Mouse (Mus musculus) neural tube, embryonic 14.5 days (tissue): ENCODE data around the gene Zbtb7b. TPM values are rescaled to one million over a fixed set of nuclear protein-coding genes. Genes with fewer than 3 reads are reported as not detected.
"Not testable (repeated sequence)": the region's sequence is repeated elsewhere in the genome, so short reads cannot be mapped to it uniquely, and the experiment has no call there.

Experiments
- ATAC-seq: fragments of 200-750 bp; cut with Nextera tagmentation; 2 replicates; pipeline ENCODE4 v1.8.0; 2017; ENCODE audit warnings: low read depth, mild to moderate bottlenecking, moderate TSS enrichment, moderate library complexity
- H3K27ac ChIP-seq: fragments of 300-500 bp; sonication (generic); 2 replicates; pipeline ENCODE4 v1.5.1; 2014; ENCODE audit warnings: low read depth, mild to moderate bottlenecking, control low read depth, low read length, moderate library complexity, mixed read lengths
- H3K27me3 ChIP-seq: fragments of 300-500 bp; sonication (generic); 2 replicates; pipeline ENCODE4 v1.6.1; 2014; ENCODE audit warnings: low read length; ENCODE audit not compliant: control insufficient read depth, insufficient read depth
- H3K36me3 ChIP-seq: fragments of 300-500 bp; sonication (generic); 2 replicates; pipeline ENCODE4 v1.6.1; 2014; ENCODE audit warnings: low read length, mixed read lengths; ENCODE audit not compliant: control insufficient read depth, insufficient read depth
- H3K4me1 ChIP-seq: fragments of 300-500 bp; sonication (generic); 2 replicates; pipeline ENCODE4 v1.6.1; 2014; ENCODE audit warnings: low read length; ENCODE audit not compliant: control insufficient read depth, insufficient read depth
- H3K4me2 ChIP-seq: fragments of 300-500 bp; sonication (generic); 2 replicates; pipeline ENCODE4 v1.6.1; 2014; ENCODE audit warnings: mild to moderate bottlenecking, low read depth, low read length, control low read depth
- H3K4me3 ChIP-seq: fragments of 300-500 bp; sonication (generic); 2 replicates; pipeline ENCODE4 v1.5.1; 2014; ENCODE audit warnings: low read depth, low read length, control low read depth, mixed read lengths
- H3K9ac ChIP-seq: fragments of 300-500 bp; sonication (generic); replicated peaks from 2 replicates; pipeline ENCODE4 v1.6.1; 2014; ENCODE audit warnings: low read depth, mild to moderate bottlenecking, control low read depth, low read length, mixed read lengths
- H3K9me3 ChIP-seq: fragments of 300-500 bp; sonication (generic); 2 replicates; pipeline ENCODE4 v1.6.1; 2016; ENCODE audit warnings: low read length; ENCODE audit not compliant: control insufficient read depth
- WGBS: fragments of 180-500 bp; shearing (Covaris S2); extraction: QIAGEN DNeasy Blood & Tissue Kit; methylation state at CpG from one replicate; pipeline ENCODE4 v1.1.7; 2014; 5-methylcytosine and 5-hydroxymethylcytosine counted together
- polyA plus RNA-seq: library from polyadenylated mRNA; unstranded; fragments of >200 nt; fragmentation: Nextera tagmentation; extraction: Ambion mirVana; gene quantifications from 2 replicates; pipeline ENCODE4 v1.2.1, GENCODE M21; 2014

Gene Zbtb7b
- polyA plus RNA-seq, 1 experiment from 2014 or later = 0.78 TPM

GRCm38 (mm10) chr3:89429021-89429420 lies 34.4 kb upstream of the Zbtb7b start:
- H3K9me3 ChIP-seq, H3K9ac ChIP-seq, H3K27ac ChIP-seq, ATAC-seq, H3K4me2 ChIP-seq, H3K4me3 ChIP-seq, H3K27me3 ChIP-seq: not testable (repeated sequence)
- 93% methylated on average over 7 of the region's 7 CpGs for WGBS
- H3K4me1 ChIP-seq = peaks cover 11% of the 10 kb centered on the region
- H3K36me3 ChIP-seq = peaks cover 17% of the 10 kb centered on the region

GRCm38 (mm10) chr3:89425876-89426275 lies 31.3 kb upstream of the Zbtb7b start:
- no peak for ATAC-seq
- 0 out of 2 replicates have a peak, but pooled peaks cover 7% of the 10 kb centered on the region for H3K36me3 ChIP-seq
- no peak overlapping the region for H3K4me3 ChIP-seq
- no peak overlapping the region for H3K9ac ChIP-seq
- no peaks in the 10 kb centered on the region for H3K27me3 ChIP-seq
- no peak overlapping the region for H3K27ac ChIP-seq
- no peak overlapping the region for H3K4me2 ChIP-seq
- 90% methylated on average over 4 of the region's 4 CpGs for WGBS
- peaks cover 8% of the 10 kb centered on the region for H3K4me1 ChIP-seq
- H3K9me3 ChIP-seq = no peaks in the 10 kb centered on the region

GRCm38 (mm10) chr3:89425141-89425525 lies 30.6 kb upstream of the Zbtb7b start:
- H3K9ac ChIP-seq = no peak overlapping the region
- ATAC-seq = no peak
- 88% methylated on average over 5 of the region's 5 CpGs for WGBS
- H3K27me3 ChIP-seq = no peaks in the 10 kb centered on the region
- 0 out of 2 replicates have a peak, but pooled peaks cover 7% of the 10 kb centered on the region for H3K36me3 ChIP-seq
- no peak overlapping the region for H3K27ac ChIP-seq
- no peak overlapping the region for H3K4me3 ChIP-seq
- H3K4me1 ChIP-seq = 0 out of 2 replicates have a peak, but pooled peaks cover 6% of the 10 kb centered on the region
- H3K4me2 ChIP-seq = no peak overlapping the region
- H3K9me3 ChIP-seq = no peaks in the 10 kb centered on the region

GRCm38 (mm10) chr3:89424416-89425140 lies 30.0 kb upstream of the Zbtb7b start:
- H3K27me3 ChIP-seq = no peaks in the 10 kb centered on the region
- ATAC-seq = no peak
- peaks cover 11% of the 10 kb centered on the region for H3K4me1 ChIP-seq
- no peak overlapping the region for H3K4me2 ChIP-seq
- H3K36me3 ChIP-seq = 0 out of 2 replicates have a peak, but pooled peaks cover 7% of the 10 kb centered on the region
- H3K9me3 ChIP-seq = no peaks in the 10 kb centered on the region
- no peak overlapping the region for H3K27ac ChIP-seq
- H3K4me3 ChIP-seq = no peak overlapping the region
- H3K9ac ChIP-seq = no peak overlapping the region
- WGBS = 90% methylated on average over 5 of the region's 5 CpGs

- Histone ChIP-seq H3K9me3 (no peaks in the 10 kb centered on the region), H3K4me2 (peak overlapping the region; percentile 54; the same call in 1 of the 2 replicates), H3K4me1 (peaks cover 14% of the 10 kb centered on the region), H3K4me3 (no peak overlapping the region), H3K36me3 (0 out of 2 replicates have a peak, but pooled peaks cover 6% of the 10 kb centered on the region), H3K27ac (no peak overlapping the region), H3K27me3 (no peaks in the 10 kb centered on the region), H3K9ac (no peak overlapping the region; the same call in 1 of the 2 replicates)
- WGBS = 70% methylated on average over 6 of the region's 6 CpGs
- ATAC-seq = no peak
Measured at GRCm38 (mm10) chr3:89422556-89423205, 28.1 kb upstream of the Zbtb7b start.

- H3K9ac ChIP-seq = peak overlapping the region; percentile 59
- peaks cover 19% of the 10 kb centered on the region for H3K4me1 ChIP-seq
- 9% methylated on average over 22 of the region's 22 CpGs for WGBS
- no peaks in the 10 kb centered on the region for H3K36me3 ChIP-seq
- no peak for ATAC-seq
- no peaks in the 10 kb centered on the region for H3K27me3 ChIP-seq
- no peaks in the 10 kb centered on the region for H3K9me3 ChIP-seq
- H3K27ac ChIP-seq = peak overlapping the region; percentile 39
- H3K4me3 ChIP-seq = peak overlapping the region; percentile 28
- peak overlapping the region; percentile 54 for H3K4me2 ChIP-seq
Measured at GRCm38 (mm10) chr3:89421810-89422473, 27.4 kb upstream of the Zbtb7b start.

GRCm38 (mm10) chr3:89421002-89421774 lies 26.6 kb upstream of the Zbtb7b start:
- Histone ChIP-seq H3K36me3 (no peaks in the 10 kb centered on the region), H3K9ac (peak overlapping the region; percentile 59), H3K27ac (peak overlapping the region; percentile 52; the same call in 1 of the 2 replicates), H3K4me2 (peak overlapping the region; percentile 54), H3K4me3 (peak overlapping the region; percentile 28), H3K27me3 (no peaks in the 10 kb centered on the region), H3K4me1 (peaks cover 23% of the 10 kb centered on the region), H3K9me3 (no peaks in the 10 kb centered on the region)
- peak; percentile 45; the same call in 1 of the 2 replicates for ATAC-seq
- 2% methylated on average over 11 of the region's 11 CpGs for WGBS

GRCm38 (mm10) chr3:89420421-89420820 lies 25.8 kb upstream of the Zbtb7b start:
- Histone ChIP-seq H3K36me3 (0 out of 2 replicates have a peak, but pooled peaks cover 3% of the 10 kb centered on the region), H3K4me3 (no peak overlapping the region), H3K9me3 (no peaks in the 10 kb centered on the region), H3K27me3 (no peaks in the 10 kb centered on the region), H3K4me2 (peak overlapping the region; percentile 54), H3K27ac (peak overlapping the region; percentile 52; the same call in 1 of the 2 replicates), H3K9ac (no peak overlapping the region), H3K4me1 (peaks cover 23% of the 10 kb centered on the region)
- WGBS = 39% methylated on average over 2 of the region's 2 CpGs
- ATAC-seq = no peak
